Mouse (Mus musculus): Measurements from ENCODE around the gene Ccdc92. TPM values are rescaled to one million over a fixed set of nuclear protein-coding genes. Genes with fewer than 3 reads are reported as not detected.

The Ccdc92 gene
- total RNA-seq (2021), result 10 to 100 TPM; 89.4 to 91.9 TPM
- long read RNA-seq, experiment 1, transcript Ccdc92-201 (4 exons, 2,473 nt), result major isoform, 193 of 220 reads
- long read RNA-seq, experiment 1, partial matches to known transcripts, result 3 of 220 reads
- long read RNA-seq, experiment 1, other reads (novel, unspliced or antisense), result 24 of 220 reads
- long read RNA-seq, experiment 2, transcript Ccdc92-201 (4 exons, 2,473 nt), result major isoform, 137 of 167 reads
- long read RNA-seq, experiment 2, partial matches to known transcripts, result 1 of 167 reads
- long read RNA-seq, experiment 2, other reads (novel, unspliced or antisense), result 29 of 167 reads

DNA sequence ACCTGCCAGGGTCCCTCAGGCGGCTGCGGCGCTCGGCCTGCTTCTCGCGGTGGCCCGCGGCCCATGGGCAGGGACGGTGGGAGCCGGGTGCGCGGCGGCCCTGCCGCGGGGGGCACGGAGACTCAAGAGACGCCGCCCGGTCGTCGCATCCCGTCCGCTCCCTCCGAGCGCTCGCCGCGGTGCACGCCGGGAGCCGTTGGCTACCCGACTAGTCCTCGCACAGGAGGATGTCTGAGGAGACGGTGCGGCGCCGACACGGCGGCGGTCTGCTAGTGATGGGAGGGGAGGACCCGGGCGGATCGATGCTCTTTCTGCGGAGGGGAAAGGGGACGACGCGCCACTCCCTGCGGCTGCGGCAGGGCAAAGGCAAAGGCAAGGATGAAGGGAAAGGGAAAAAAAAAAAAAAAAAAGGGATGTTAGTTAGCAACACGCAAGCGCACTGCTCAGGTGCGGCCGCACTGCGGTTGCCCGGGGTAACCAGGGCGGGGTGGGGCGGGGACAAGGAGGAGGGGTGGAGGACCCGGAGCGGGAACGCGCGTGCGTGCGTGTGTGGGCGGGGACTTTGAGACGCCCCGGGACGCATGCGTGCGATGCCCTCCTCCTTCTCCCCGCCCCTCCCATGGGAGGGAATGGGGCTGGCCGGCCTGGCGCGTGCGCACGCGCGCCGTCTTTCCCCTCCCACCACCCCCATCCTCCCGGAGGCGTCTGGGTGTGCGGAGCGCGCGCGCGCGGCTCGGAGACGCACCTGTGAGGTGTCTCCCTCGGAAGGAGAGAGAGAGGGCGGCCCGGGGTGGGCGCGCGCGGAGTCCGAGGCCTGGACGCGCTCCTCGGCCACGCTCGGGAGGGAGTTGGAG, at the start of gene Ccdc92, which contains the start of gene Zfp664:
Gene Ccdc92 (minus strand): TSS at position 412 of the 854 bp plus-strand sequence.
Gene Zfp664 (plus strand): TSS at position 679 of the 854 bp plus-strand sequence.
- DNase-seq (ENCODE audit: low spot score in 2 of 2), result peak; percentile 97 to 98

DNA sequence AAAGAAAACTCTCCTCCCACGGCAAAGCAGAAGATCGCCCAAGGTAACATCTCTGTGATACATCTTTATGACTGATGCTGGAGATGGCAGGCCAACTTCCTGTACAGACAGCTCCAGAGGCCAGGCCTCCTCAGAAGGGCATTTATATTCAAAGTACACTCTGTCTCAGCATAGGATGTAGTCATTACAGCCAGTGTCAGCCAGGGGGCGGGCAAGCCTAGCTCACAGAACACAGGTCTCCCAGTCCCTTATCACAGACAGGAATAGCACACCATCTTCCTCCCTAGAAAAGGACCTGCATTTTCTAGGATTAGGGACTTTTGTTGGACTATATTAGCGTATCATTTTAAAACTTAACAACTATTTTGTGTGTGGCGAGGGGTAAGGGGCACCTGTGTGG, 46.6 kb upstream of the Ccdc92 start:
- peak; percentile 77 to 86 for DNase-seq (ENCODE audit: low spot score in 2 of 2)

DNA sequence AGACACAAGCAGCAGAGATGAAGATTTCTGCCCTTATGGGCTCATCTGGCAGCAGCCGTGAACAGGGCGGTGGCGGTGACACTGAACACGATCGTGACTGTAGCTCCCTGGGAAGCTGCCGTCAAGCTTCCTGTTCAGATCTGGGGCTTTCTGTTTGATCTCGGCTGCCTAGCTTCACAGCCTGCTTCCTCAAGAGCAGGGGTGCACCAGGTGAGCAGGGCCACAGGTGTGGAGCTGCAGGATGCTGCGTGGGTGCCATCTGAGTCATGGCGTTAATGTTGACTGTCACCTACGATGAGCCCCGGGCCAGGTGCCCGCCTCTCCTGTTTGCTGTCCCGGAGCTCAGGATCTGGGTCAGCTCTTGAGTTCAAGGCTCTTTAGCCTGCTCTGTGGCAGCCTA, 44.7 kb upstream of the Ccdc92 start:
- DNase-seq (ENCODE audit: low spot score in 2 of 2), result no peak

DNA sequence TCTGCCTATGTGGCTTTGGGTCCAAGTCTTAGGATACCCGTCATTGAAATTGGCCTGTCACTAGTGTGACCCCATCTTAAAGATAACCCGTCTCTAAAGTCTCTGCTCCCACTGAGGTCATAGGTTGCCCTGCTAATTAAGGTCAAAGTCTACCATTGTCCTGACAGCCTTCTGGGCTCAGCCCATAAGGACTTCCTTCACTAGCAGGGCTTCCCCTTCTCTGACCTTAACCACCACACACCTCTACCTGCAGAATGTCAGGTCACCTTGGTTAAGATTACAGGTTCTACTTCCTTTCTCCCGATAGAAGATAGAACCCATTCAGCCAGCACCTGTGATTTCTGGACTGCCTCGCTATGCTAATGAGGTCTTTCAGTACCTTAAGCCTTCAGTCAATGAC, 41.6 kb upstream of the Ccdc92 start:
- no peak for DNase-seq (ENCODE audit: low spot score in 2 of 2)

DNA sequence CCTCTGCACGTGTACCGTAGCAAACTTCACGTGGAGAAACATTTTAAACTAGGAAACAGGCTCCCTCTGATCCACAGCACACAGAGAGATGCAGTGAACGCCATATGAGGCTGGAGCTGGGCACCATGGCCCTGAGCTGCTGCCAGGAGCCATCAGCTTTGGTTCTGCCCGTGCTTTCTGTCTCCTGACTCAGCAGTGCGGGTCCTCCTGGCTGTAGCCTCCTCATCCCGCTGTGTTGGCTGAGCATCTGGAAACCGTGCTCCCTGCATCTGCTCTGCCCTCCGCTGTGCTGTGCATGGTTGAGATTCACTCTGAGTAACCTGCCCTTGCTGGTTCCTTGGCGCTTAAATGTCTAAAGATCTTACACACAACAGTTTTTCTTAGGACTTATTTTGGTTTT, 40.0 kb upstream of the Ccdc92 start:
- DNase-seq (ENCODE audit: low spot score in 2 of 2), result no peak

DNA sequence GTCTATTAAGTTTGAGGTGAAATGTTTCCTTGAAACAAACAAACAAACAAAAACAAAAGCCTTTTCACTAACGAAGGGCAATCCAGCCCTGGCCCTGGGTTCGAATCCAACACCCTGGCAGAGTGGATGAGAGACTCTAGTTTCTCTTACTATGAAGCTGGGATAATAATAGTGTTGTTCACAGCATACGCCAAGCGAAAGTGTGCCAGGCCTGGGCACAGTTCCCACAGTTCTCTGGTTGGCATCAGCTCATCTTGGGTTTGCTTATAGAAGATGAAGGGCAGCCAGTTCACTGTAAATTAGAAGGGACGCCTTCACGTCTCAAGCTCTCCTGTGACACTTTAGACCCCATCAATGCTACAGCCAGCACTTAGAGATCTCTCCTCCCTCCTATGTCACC, 39.5 kb upstream of the Ccdc92 start:
- DNase-seq (ENCODE audit: low spot score in 2 of 2), result peak; percentile 48 to 65

DNA sequence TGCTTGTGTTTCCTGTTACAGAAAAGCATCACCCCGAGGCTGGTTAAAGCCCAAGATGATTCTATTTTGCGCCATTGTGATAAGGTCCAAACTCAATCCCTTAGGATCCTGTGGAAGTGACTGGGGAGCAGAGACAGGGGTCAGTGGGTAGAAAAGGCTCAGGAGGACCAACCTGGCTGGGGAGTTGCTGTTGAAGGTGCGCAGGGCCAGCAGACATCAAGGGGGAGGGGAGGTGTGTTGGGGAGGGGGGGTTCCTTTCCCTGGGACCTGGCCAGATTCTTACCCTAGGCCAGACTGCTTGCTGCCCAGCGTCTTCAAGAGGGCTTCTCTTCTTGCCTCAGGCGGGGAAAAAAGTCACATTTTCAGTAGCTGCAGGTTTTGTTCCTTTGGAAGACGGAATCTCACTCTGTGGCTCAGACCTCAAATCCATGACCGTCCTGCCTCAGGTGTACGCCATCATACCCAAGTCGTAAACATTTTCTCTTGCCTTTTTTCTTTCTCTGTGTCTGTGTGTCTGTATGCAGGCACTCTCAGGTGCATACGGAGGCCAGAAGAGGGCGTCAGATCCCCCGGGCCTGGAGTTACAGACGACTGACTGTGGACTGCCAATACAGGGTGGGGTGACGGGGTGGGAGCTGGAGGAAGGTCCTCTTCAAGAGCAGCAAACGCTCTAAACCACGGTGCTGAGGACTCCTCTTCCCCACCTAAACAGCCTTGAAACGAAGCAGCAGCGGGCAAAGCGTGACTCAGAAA, 38.7 kb upstream of the Ccdc92 start:
- DNase-seq (ENCODE audit: low spot score in 2 of 2), result no peak

DNA sequence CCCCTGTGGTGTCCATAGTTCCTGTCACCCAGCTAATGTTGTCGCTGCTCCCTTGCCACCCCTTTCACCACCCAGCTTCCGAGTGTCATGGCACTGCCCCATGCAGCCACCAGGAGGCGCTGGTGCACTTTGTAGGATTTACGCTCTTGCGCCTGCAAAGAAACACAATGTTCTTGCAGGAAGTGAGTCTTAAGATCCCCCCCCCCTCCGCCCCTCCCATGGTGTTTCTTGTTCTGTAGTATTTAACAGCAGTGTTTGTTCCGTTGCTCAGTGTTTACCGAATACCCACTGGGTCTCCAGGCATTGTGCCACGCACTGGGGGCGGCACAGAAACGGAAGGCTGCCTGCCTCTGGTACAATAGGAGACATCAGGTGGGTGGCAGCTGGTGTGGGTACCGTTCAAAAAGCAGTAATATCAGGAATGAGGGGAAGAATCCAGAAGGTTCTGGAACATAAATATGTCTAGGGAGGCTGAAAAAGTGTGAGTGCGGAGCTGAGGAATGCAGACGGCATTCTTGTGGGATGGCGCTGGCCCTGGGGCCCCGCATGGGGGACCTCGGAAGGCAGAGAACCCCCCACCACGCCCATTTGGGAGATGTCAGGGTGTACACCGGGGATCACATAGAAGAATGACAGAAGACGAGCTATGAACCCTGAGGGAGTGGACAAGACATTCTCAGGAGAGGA, 37.9 kb upstream of the Ccdc92 start:
- peak; percentile 87 to 88 for DNase-seq (ENCODE audit: low spot score in 2 of 2)

DNA sequence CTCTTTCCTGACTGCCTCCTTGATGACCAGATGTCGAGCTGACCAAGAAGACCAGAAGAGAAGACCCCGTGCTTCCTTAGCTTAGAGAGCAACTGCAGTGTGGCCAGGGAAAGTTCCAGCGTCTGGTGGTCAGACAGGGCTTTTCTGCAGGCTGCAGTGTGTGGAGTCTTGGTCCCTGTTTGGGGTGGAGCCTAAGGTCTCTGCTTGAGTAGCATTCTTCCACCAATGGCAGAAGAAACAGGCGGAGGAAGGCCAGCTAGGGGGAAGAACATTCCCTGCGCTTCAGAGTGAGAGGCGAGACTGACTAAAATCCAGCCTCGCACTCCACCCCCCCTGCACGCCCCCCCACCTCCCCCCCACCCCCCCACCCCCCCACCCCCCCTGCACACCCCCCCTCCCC, 33.9 kb upstream of the Ccdc92 start:
- no peak for DNase-seq (ENCODE audit: low spot score in 2 of 2)

DNA sequence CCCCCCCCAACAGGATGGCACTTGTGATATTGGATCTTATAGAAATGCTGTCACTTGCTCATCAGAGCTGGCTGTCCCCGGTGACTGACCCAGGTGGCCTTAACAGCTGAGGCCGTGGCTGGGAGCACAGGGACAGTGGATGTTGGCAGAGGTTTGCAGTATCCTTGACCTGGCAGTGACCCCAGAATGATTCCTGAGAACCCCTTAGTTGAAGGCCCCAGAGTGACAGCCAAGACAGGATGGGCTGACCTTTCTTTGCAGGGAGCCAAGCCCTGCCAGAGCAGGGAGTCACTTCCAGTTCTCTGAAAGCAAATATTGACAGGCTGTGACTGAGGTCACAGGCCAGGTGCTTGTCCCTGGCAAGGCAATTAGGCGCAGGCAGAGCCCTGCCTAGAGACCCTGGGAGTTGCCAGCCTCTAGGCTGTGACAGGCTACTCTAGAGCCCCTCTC, 29.7 kb upstream of the Ccdc92 start:
- no peak for DNase-seq (ENCODE audit: low spot score in 2 of 2)

DNA sequence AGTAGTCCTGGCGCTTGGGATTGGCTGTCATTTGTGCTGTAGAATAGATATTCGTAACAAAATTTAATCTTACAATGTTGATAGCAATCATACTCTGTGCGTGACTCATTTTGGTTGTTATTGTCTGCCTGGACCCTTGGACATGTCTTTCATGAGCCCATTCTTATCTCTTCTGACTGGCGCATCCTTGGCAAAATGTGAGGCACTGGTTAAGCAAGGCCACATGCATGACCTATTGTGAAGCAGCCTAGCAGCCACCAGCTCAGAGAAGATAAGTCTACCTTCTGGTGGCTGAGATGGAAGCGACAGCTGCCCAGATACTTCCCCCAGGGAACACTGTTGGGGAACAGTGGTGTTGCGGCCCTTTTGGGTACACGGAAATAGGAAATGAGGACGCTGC, 26.4 kb upstream of the Ccdc92 start:
- no peak for DNase-seq (ENCODE audit: low spot score in 2 of 2)

DNA sequence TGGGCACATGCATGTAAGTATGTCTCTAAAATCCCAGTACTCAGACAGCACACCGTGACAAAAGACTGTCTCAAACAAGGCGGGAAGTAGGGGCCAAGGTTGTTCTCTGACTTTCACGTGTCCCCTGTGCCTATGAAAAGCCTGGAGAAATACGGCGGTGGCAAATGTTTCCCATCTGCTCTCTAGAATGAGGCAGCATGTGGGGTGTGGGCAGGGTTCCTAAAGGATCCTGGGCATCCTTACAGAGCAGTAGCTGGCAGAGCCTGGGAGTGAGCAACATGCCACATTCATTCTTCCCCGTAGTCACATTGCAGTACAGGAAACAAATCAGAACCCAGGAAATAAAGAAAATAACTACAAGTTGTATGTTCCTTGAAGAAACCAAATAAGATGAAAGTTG, 21.7 kb upstream of the Ccdc92 start:
- peak; percentile 63 to 69 for DNase-seq (ENCODE audit: low spot score in 2 of 2)

DNA sequence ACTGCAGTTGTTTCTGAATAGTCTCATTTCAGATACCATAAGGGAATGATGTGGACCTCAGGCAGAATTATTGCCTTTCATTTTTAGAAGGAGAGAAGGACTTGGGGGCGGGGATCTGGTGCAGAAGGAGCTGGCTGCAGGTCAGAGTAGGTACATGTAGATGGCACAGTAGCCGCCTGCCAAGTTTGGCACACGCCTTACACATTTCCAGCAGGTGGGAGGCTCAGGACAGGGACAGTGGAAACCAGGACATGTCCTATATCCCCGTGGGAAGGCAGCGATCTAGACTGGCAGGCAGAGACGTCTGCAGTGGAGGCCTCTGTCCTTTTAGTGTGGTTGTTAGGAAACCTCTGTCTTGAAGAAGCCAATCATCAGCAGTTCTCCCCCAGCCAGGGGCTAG, 17.6 kb upstream of the Ccdc92 start:
- DNase-seq (ENCODE audit: low spot score in 2 of 2), result no peak

DNA sequence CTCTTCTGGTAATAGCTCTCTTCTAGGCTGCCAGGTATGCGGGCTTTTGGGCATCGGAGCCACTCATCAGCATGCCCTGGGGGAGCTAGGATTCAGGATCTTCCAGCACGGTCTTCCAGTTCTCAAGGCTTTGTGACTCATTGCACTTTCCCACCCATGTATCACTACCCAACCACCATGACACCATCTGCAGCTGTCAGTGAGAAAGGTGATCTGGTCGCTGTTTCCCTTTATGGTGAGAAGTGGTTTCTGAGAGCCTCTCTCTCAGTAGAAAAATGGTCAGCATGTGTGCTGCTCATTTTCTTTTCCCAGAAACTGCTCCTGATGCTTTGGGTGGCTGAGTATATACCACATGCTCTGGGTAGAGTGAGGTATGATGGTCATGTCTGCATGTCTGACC, 17.0 kb upstream of the Ccdc92 start:
- DNase-seq (ENCODE audit: low spot score in 2 of 2), result no peak

DNA sequence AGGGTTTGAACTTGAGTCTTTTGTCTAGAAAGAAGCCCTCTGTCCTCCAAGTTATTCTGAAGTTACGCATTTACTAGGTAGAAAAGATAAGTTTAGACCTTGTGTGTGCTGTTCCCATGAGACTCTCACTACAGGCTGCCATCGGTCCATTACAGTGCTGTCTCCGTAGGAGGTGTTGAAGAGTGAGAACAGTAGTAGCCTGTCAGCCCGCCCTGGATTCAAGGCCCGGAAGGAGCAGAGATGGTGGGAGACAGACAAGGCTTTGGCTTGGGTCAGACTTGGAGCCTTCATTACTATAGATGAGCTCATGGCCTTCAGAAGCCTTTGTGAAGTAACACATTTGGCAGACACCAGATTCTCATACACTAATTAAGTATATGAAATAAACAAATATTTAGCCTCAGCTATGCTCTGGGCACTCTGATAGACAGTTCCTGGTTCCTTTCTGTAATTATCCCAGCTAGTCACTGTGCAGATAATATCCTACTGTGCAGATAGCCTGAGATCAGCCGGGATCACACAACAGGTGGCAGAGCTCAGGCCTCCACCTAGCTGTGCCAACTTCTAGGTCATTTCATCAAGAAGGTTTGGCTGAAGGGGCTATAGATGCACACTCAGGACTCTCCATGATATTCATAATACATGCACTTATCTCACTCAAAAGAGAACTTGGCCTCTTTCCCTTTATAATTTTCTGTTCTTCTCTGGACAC, 11.8 kb upstream of the Ccdc92 start:
- DNase-seq (ENCODE audit: low spot score in 2 of 2), result no peak

DNA sequence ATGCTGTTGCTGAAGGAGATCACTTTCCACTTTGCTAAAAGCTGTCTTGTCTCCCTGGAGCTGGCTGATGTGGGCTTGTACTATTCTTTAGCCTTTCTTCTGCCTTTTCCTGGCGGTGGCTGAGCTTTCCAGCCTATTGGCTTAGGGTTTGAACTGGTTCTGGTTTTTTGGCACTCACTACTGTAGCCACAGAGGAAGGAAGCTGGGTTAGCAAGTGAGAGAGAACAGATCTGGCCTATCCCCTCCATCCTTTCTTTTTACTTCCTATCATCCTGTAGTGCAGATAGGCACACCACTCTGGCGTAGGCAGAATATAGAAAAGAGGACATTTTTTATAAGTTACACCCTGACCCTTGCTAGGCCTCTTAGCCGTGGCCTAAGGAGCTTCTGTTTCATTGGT, 10.9 kb upstream of the Ccdc92 start:
- DNase-seq (ENCODE audit: low spot score in 2 of 2), result no peak

DNA sequence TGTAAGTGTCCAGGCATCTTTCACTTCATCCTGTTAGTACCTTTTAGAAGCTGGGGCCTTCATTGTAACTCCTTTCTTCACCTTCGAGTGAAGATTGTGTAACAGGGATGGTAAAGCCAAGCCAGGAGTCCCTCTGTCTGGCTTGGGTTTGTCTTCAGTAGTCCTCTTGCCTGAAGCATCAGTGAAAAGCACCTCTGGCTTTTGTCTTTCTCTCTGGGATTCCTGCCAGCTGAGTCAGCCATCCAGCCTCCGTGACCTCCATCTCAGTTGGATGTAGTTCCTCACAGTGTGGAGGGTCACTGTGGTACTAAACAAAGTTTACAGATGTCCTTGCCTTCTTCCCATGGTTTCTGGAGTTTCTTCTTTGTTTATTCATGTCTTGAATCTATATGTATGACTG, 9.8 kb upstream of the Ccdc92 start:
- no peak for DNase-seq (ENCODE audit: low spot score in 2 of 2)

DNA sequence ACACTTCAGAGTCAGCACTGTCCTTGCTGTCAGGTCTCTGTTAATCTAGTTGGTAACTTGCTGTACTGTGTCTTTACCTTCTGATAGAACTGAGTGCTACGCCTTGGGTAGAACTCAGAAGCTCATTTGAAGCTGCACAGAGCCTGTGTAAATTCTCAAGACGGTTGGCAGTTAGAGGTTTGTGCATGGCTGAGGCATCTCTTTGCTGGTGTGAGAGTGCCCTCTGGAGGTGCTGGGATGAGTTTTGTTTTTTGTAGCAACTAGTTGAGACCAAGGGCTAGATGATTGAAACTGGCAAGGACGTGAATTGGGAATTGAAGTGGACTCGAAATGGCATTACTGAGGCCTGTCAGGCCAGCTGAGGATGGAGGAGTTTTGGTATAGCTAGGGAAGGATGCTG, 6.8 kb upstream of the Ccdc92 start:
- peak; percentile 72 to 75 for DNase-seq (ENCODE audit: low spot score in 2 of 2)

DNA sequence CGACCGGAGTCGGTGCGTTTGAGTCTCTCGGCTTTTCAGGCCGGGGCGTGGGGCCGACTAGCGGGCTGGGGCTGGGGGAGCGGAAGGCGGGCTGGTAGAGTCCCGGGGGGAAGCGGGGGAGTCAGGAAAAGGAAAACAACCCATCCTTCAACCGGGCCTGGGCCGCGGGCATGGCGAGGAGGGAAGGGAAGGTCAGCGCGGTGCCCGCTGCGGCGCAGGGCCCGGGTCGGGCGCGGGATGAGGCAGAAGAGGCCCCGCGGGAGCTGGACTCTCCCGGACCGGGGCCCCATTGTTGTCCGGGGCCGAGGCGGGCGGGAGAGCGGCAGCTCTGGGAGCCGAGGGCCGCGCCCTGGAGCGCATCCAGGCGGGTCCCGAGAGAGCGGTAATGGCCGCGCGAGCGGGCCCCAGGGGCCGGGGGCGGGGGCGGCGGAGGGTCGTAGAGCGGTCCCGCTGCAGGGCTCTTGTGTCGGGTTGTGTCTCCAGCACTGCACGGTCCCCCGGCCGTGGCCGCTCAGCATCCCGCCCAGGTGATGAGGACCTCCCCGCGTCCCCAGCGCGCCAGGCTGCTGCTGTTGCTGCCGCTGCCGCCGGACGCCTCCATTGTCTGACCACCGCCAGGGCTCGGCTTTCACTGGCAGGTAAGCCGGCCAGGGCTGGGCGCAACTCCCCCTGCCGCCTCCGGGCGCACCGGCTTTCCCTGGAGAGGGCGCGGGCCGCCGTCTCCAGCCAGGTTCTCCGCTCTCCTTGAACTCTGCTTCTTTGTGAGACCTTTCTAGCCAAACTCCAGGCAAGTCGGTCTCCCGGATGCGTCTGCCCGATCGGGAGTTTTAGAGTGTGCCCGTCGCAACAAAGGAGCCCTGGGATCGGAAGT, 882 bp upstream of the Ccdc92 start:
- DNase-seq (ENCODE audit: low spot score in 2 of 2), result peak in 1 of 2 experiments; percentile 23
